Mouse (Mus musculus): Measurements from ENCODE around the gene Dok3.

Dok3 gene

GRCm38 (mm10) chr13:55536194-55537175 lies 7.4 kb upstream of the Dok3 start, which contains the start of gene Ddx41:
Ddx41 (minus strand) TSS chr13:55536658.
- peak; percentile 100 for DNase-seq

- DNase-seq: peak; percentile 67
Measured at GRCm38 (mm10) chr13:55535796-55536193, 6.7 kb upstream of the Dok3 start.

DNA sequence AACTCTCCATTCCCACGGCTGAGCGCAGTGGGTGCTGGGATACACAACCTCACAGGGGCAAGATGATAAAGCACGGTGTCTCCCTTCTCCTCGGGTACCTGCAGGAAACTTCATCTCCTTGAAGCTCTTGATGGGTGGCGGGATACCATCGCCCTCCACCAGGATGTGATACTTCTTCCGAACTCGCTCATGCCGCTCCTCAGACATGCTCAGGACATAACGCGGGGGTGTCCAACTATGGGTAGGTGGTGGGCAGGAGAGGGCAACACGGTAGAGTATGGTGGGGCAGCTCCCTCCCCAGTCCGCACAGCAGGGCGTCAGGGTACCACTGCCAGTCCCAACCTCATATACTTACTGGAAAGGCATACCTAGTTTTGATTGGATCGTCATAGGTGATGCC lies 6.1 kb upstream of the Dok3 start:
- DNase-seq: peak; percentile 58

- DNase-seq: no peak
Measured at GRCm38 (mm10) chr13:55527834-55528772, 993 bp downstream of the Dok3 start.

- DNase-seq: no peak
Measured at GRCm38 (mm10) chr13:55527212-55527611, 1.9 kb downstream of the Dok3 start.

DNA sequence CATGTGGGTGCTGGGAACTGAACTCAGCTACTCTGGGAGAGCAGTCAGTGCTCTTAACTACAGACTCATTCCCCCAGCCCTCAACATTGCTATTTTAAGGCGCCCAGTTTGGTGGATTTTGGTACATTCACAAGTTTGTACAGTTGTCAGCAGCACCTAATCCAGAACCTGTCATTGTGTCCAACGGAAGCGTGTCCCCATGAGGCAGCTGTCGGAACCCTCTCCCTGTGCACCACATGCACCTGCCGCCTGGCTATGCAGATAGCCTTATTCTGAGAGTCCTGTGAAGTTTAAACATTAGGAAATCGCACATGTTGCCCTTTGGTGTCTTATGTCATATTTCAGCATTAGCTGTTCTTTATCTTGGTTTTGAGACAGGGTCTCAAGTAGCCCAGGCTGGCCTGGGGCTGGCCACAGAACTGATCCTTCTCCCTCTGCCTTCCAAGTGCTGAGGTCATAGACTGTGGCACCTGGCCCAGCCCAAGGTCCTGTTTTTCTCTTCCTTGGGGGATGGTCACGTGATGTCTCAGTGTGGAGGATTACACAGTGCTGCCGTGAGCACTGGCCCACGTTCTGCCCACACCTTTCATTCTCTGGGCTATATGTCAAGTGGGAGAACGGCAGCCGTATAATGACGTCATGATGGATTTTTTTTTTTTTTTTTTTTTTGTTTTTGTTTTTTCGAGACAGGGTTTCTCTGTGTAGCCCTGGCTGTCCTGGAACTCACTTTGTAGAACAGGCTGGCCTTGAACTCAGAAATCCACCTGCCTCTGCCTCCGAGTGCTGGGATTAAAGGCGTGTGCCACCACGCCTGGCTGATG lies 3.2 kb downstream of the Dok3 start:
- DNase-seq: no peak

DNA sequence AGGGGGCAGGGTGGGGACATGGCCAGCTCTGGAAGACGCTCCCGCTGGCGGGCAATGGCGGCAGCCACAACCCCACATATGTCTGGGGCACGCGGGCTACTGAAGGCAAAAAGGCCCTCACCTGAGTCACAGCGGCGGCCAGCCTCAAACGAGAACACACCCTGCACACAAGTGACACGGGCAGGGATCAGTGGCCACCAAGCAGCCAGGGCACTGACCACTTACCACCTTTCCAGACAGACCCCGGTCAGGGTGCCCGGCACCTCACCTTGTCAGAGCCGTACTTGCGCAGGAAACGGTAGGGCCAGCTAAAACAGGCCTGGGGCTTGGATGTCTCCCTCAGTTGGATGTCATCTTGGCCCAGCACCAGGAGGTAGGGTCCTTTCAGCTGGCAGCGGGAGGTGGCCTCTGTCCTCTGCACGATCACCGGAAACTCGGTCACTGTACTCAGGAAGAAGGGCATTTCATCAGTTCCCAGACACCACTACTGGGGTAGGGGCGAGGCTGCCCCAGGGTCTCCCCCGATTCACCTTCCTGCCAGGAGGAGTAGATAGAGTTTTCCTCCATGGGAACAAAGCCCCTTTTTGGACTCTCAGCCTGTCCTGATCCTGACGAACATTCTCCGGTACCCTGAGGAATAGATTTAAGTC lies 5.0 kb downstream of the Dok3 start:
- no peak for DNase-seq

GRCm38 (mm10) chr13:55523278-55523677 lies 5.8 kb downstream of the Dok3 start:
- DNase-seq: no peak

DNA sequence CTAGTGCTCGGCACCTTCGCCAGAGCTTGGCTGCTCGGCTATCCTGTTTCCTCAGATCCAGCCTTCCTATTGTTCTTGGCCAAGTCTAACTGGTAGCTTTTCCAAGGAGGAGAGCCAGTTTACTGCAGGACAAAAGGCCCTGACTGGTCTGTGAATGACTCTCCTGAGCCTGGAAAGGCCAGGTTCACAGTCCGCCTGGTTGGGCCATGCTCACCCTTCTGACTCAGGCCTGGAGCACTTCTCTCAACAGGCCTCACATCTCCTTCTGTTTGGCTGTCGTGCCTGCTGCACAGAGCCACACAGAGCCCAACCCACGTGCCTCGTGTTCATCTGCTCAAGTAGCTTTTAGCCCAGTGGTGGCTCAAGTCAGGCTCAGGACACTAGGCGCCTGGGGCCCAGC lies 6.4 kb downstream of the Dok3 start:
- DNase-seq: no peak

- DNase-seq: no peak
Measured at GRCm38 (mm10) chr13:55519606-55520005, 9.5 kb downstream of the Dok3 start.

DNA sequence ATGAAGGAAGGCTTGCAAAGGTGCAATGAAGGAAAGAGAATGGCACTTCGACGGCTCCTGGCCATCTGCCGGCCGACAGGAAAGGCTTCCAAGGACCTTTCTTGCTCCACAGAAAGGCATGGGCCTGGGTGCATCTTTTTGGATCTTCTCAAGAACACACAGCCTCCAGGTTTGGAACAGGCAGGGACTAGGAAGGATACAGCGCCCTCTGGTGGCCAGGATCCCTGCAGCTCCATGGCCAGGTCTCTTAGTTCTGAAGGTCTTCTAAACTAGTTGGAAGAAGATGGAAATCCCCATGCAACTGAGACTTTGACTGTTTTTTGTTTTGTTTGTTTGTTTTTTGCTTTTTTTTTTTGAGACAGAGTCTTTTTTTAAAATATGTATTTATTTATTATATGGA lies 12.1 kb downstream of the Dok3 start:
- DNase-seq: peak; percentile 75

DNA sequence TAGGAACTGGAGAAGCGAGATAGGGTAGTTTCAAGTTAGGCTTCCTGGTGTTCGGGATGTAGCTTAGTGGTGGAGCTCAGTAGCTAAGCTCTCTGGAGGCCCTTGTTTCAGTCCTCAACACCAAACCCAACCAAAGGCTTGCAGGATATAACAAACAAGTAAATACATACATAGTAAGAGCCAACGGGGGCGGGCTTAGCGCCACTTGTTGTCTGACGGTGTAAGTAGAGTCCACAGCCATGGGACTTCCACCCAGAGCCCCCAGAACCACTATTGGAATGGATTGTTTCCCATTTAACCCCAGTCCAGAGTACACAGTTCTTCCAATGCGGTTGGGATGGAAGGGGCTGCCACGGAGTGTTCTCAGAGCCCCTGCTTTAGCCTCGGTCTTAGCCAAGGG lies 15.3 kb downstream of the Dok3 start:
- no peak for DNase-seq

DNA sequence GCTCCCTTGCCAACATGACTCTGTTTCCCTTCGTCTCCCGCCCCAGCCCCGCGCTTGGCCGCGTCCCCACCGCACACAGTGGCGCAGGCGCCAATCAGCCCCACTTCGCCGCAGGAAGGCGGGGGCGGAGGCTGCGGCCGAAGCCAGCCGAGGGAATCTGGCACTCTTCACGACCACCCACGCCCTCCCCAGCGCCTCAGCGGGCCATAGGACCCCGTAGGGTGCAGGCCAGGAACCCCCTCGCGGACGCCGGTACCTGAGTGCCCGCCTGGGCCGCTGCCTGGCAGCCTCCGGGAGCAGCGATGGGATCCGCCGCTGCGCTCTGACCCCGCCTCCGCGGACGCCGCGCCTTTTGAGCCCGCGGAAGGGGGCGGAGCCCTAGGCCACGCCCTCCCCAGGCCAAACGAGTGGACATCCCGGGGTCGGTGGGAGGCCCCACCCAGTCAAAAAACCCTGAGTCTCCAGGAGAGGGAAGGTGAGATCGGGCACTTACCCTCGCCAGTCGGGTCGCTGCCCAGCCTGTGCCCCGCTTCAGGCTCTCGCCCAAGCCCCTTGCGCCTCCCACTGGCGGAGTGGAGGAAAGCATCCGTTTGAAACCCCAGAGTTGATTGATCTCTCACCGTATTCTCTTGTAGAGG lies 15.9 kb downstream of the Dok3 start, which contains the start of gene Pdlim7:
Gene Pdlim7, minus strand, starts transcription at position 566 of the 638 bp plus-strand sequence.
- peak; percentile 89 for DNase-seq

DNA sequence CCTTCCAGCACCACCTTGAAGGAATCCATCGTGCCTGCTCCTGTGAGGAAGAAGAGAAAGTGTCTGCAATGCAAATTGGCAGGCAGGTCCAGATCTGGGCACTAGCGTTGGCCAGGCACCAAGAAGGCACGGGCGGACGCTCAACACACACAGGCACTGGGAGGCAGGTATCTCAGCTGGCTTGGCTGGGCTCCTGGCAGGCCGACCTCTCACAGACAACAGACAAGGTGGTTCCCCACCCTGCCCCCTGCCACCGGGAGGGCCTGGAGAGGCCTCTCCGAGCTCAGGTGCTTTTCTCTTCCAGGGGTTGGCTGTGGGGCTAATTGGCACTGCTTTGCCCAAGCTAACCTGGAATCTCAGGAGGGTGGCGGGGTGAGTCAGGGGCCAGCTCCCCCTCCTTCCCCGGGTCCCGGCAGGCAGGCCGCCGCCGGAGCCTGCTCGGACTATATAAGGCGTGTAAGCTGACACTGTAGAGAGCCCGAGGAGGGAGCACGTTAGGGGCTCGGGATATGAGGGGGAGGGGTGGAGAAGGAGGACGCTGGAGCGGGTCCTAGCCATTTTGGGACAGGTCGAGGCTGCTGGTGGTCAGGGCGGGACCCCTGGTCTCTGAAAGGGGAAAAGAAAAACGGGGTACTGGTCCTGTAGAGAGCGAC lies 16.6 kb downstream of the Dok3 start:
- peak; percentile 71 for DNase-seq

DNA sequence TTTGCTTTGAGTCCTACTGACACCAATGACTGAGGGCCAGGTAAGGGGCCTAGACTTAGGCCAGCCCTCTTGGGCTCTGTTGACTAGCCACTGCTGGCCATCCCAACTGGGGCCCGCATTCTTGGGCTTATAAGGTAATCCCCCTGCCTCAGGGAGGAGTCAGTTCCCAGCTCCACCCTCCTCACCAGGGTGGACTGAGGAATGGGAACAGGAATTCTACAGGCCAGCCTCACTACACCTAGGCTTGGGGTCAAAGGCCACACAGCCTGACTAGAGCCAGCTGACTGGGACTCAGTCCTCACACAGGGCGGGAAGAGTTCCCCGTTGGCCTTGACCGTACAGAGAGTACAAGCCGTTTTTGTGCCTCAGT lies 17.6 kb downstream of the Dok3 start:
- DNase-seq: no peak

GRCm38 (mm10) chr13:55510668-55511491 lies 18.2 kb downstream of the Dok3 start:
- no peak for DNase-seq

- no peak for DNase-seq
Measured at GRCm38 (mm10) chr13:55510332-55510667, 18.8 kb downstream of the Dok3 start.

DNA sequence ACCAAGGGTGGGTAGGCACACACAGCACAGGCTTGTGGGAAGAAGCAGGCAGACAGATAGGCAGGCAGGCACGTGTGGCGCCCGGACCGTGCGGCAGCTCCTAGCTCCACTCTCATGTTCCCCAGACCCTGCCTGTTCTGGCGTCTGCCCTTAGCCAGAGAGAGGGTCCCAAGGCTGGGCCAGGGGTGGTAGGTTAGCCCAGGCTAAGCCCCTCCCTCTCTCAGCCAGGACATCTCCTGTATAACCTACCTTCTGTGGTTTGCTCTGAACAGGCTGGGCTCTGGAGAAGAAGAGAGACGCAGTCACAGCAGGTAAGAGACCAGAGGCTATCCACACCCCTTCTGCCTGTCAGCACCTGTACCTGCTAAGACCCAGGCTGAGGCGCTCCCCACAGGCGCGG lies 20.6 kb downstream of the Dok3 start:
- no peak for DNase-seq

- no peak for DNase-seq
Measured at GRCm38 (mm10) chr13:55507877-55508276, 21.2 kb downstream of the Dok3 start.

DNA sequence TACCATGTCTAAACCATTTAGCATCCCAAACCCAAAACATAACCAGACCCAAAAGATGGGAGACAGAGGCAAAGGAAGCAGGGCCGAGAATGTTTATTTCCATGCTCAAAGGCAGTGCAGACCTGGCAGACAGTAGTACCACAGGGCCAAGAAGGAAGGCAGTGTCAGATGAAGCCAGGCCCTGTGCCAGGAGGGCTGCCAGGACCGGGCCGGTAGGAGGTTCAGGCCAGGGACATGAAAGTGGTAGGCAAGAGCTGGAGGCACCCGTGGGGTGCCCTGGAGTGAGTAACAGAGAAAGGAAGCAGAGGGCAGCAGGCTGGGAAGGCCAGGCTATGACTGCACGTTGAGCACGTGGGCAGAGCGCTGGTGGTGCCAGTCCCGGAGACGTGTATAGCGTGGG lies 22.4 kb downstream of the Dok3 start:
- no peak for DNase-seq
